Comparison of ENCODE assay signal across 14 mouse cellular contexts in the genomic region with DNA sequence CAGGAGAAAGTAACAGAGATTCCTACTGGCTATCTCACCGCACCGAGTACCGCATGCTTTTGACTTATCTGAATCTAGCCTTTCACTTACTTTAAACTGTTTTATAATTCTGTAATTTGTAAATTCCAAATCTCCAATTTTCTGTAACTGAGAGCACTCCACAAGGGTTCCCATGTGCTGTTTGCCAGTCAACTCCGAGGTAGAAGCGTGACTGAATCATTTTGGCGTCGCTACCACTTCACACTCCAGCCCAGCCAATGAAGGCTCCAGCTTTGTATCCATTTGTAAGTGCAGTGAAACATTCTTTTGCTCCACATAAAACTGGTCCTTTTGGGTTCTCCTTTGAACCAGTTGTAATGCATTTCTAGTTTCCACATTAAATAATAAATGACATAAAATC.
"Had no signal": no experiment of that assay in that cellular context is flagged by ENCODE, and none has a peak within 500 bp of the region (broad histone marks: within the 10 kb centered on the region; RNA-seq: fewer than 3 reads in every experiment).

No protein-coding gene starts in this region.

- ATAC-seq: midbrain, embryonic 15.5 days had no signal

- H3K4me3 ChIP-seq: midbrain, embryonic 15.5 days; neural tube, embryonic 12.5 days; stomach, embryonic 15.5 days had no signal

- H3K27me3 ChIP-seq: midbrain, embryonic 15.5 days; neural tube, embryonic 12.5 days; stomach, embryonic 15.5 days had no signal

- H3K9ac ChIP-seq: liver, embryonic 14.5 days; midbrain, embryonic 15.5 days; neural tube, embryonic 12.5 days; stomach, embryonic 15.5 days had no signal

- H3K27ac ChIP-seq: liver, embryonic 14.5 days; midbrain, embryonic 15.5 days; neural tube, embryonic 12.5 days; stomach, embryonic 15.5 days had no signal

- H3K9me3 ChIP-seq: midbrain, embryonic 15.5 days; neural tube, embryonic 12.5 days; stomach, embryonic 15.5 days had no signal

- H3K36me3 ChIP-seq: midbrain, embryonic 15.5 days; neural tube, embryonic 12.5 days; stomach, embryonic 15.5 days had no signal

- DNase-seq: kidney, adult 11 months; kidney, adult 9 months; kidney, postnatal 25 days; layer of hippocampus, adult 9-11 months; layer of hippocampus, postnatal 36 days; lung, adult 18-20 months; retina, postnatal 1 day; right cerebral cortex, postnatal 14 days; thymus, adult 2 months; thymus, postnatal 36 days had no signal

- H3K4me1 ChIP-seq: midbrain, embryonic 15.5 days had no signal

- H3K4me2 ChIP-seq: midbrain, embryonic 15.5 days; neural tube, embryonic 12.5 days; stomach, embryonic 15.5 days had no signal
